Mouse (Mus musculus): ENCODE measurements around the gene Ikbke. TPM values are rescaled to one million over a fixed set of nuclear protein-coding genes. Genes with fewer than 3 reads are reported as not detected.

Ikbke gene
- polyA plus RNA-seq, 1 experiment from 2014 or later, result 1.5 TPM

GRCm38 (mm10) chr1:131221822-131222590 is 57.4 kb downstream of the Ikbke start:
- DNase-seq (ENCODE audit: low spot score), result no peak
- H3K36me3 ChIP-seq (ENCODE audit: control insufficient read depth, insufficient read depth, low read length), result no peaks in the 10 kb centered on the region
- no peak for ATAC-seq (ENCODE audit: insufficient number of reproducible peaks, low FRiP score, low TSS enrichment, low read depth)
- no peaks in the 10 kb centered on the region for H3K4me1 ChIP-seq (ENCODE audit: control insufficient read depth, insufficient read depth, low read length)
- H3K27me3 ChIP-seq (ENCODE audit: control insufficient read depth, insufficient read depth, low read length), result no peaks in the 10 kb centered on the region
- H3K4me3 ChIP-seq (ENCODE audit: low read depth, low read length), result no peak overlapping the region
- 83% methylated on average over 13 of the region's 13 CpGs for WGBS
- H3K9ac ChIP-seq (ENCODE audit: low read length), result no peak overlapping the region
- H3K4me2 ChIP-seq (ENCODE audit: low read depth, severe bottlenecking), result no peak overlapping the region
- no peak overlapping the region for H3K27ac ChIP-seq (replicated peaks; ENCODE audit: low read depth, low read length)
- H3K9me3 ChIP-seq (ENCODE audit: control insufficient read depth, low read length), result no peaks in the 10 kb centered on the region

- no peak for ATAC-seq (ENCODE audit: insufficient number of reproducible peaks, low FRiP score, low TSS enrichment, low read depth)
Observed at GRCm38 (mm10) chr1:131218933-131219332, 60.5 kb downstream of the Ikbke start.

GRCm38 (mm10) chr1:131213361-131213760 is 66.0 kb downstream of the Ikbke start:
- no peaks in the 10 kb centered on the region for H3K36me3 ChIP-seq (ENCODE audit: control insufficient read depth, insufficient read depth, low read length)
- ATAC-seq (ENCODE audit: insufficient number of reproducible peaks, low FRiP score, low TSS enrichment, low read depth), result no peak
- no peak overlapping the region for H3K9ac ChIP-seq (ENCODE audit: low read length)
- no peaks in the 10 kb centered on the region for H3K4me1 ChIP-seq (ENCODE audit: control insufficient read depth, insufficient read depth, low read length)
- 81% methylated on average over 6 of the region's 6 CpGs for WGBS
- no peak for DNase-seq (ENCODE audit: low spot score)
- H3K9me3 ChIP-seq (ENCODE audit: control insufficient read depth, low read length), result no peaks in the 10 kb centered on the region
- no peak overlapping the region for H3K4me2 ChIP-seq (ENCODE audit: low read depth, severe bottlenecking)
- H3K27me3 ChIP-seq (ENCODE audit: control insufficient read depth, insufficient read depth, low read length), result no peaks in the 10 kb centered on the region
- H3K4me3 ChIP-seq (ENCODE audit: low read depth, low read length), result no peak overlapping the region
- no peak overlapping the region for H3K27ac ChIP-seq (replicated peaks; ENCODE audit: low read depth, low read length)

More at GRCm38 (mm10) chr1:131218933-131219332, 60.5 kb downstream of the Ikbke start:
- no peak overlapping the region for H3K4me3 ChIP-seq (ENCODE audit: low read depth, low read length)
- H3K27me3 ChIP-seq (ENCODE audit: control insufficient read depth, insufficient read depth, low read length), result no peaks in the 10 kb centered on the region
- no peaks in the 10 kb centered on the region for H3K4me1 ChIP-seq (ENCODE audit: control insufficient read depth, insufficient read depth, low read length)
- no peaks in the 10 kb centered on the region for H3K36me3 ChIP-seq (ENCODE audit: control insufficient read depth, insufficient read depth, low read length)
- H3K9ac ChIP-seq (ENCODE audit: low read length), result no peak overlapping the region
- no peak overlapping the region for H3K27ac ChIP-seq (replicated peaks; ENCODE audit: low read depth, low read length)
- DNase-seq (ENCODE audit: low spot score), result no peak
- no peak overlapping the region for H3K4me2 ChIP-seq (ENCODE audit: low read depth, severe bottlenecking)
- WGBS, result 91% methylated on average over 11 of the region's 11 CpGs
- H3K9me3 ChIP-seq (ENCODE audit: control insufficient read depth, low read length), result no peaks in the 10 kb centered on the region

- 77% methylated on average over 5 of the region's 5 CpGs for WGBS
- Histone ChIP-seq H3K27ac (replicated peaks; ENCODE audit: low read depth, low read length) (no peak overlapping the region), H3K27me3 (ENCODE audit: control insufficient read depth, insufficient read depth, low read length) (no peaks in the 10 kb centered on the region), H3K4me1 (ENCODE audit: control insufficient read depth, insufficient read depth, low read length) (no peaks in the 10 kb centered on the region), H3K9me3 (ENCODE audit: control insufficient read depth, low read length) (no peaks in the 10 kb centered on the region), H3K4me3 (ENCODE audit: low read depth, low read length) (no peak overlapping the region), H3K4me2 (ENCODE audit: low read depth, severe bottlenecking) (no peak overlapping the region), H3K9ac (ENCODE audit: low read length) (no peak overlapping the region), H3K36me3 (ENCODE audit: control insufficient read depth, insufficient read depth, low read length) (no peaks in the 10 kb centered on the region)
- ATAC-seq (ENCODE audit: insufficient number of reproducible peaks, low FRiP score, low TSS enrichment, low read depth), result no peak
- no peak for DNase-seq (ENCODE audit: low spot score)
Observed at GRCm38 (mm10) chr1:131212956-131213355, 66.5 kb downstream of the Ikbke start.

- H3K4me1 ChIP-seq (ENCODE audit: control insufficient read depth, insufficient read depth, low read length), result no peaks in the 10 kb centered on the region
- H3K9ac ChIP-seq (ENCODE audit: low read length), result no peak overlapping the region
- H3K27me3 ChIP-seq (ENCODE audit: control insufficient read depth, insufficient read depth, low read length), result no peaks in the 10 kb centered on the region
- WGBS, result 92% methylated on average over 1 of the region's 1 CpGs
- no peak overlapping the region for H3K27ac ChIP-seq (replicated peaks; ENCODE audit: low read depth, low read length)
- no peak for ATAC-seq (ENCODE audit: insufficient number of reproducible peaks, low FRiP score, low TSS enrichment, low read depth)
- no peaks in the 10 kb centered on the region for H3K36me3 ChIP-seq (ENCODE audit: control insufficient read depth, insufficient read depth, low read length)
- no peaks in the 10 kb centered on the region for H3K9me3 ChIP-seq (ENCODE audit: control insufficient read depth, low read length)
- no peak overlapping the region for H3K4me3 ChIP-seq (ENCODE audit: low read depth, low read length)
- no peak overlapping the region for H3K4me2 ChIP-seq (ENCODE audit: low read depth, severe bottlenecking)
- no peak for DNase-seq (ENCODE audit: low spot score)
Observed at GRCm38 (mm10) chr1:131211655-131212054, 67.8 kb downstream of the Ikbke start.

GRCm38 (mm10) chr1:131209971-131210426 is 69.4 kb downstream of the Ikbke start:
- no peak overlapping the region for H3K4me3 ChIP-seq (ENCODE audit: low read depth, low read length)
- H3K4me1 ChIP-seq (ENCODE audit: control insufficient read depth, insufficient read depth, low read length), result no peaks in the 10 kb centered on the region
- ATAC-seq (ENCODE audit: insufficient number of reproducible peaks, low FRiP score, low TSS enrichment, low read depth), result no peak
- H3K27me3 ChIP-seq (ENCODE audit: control insufficient read depth, insufficient read depth, low read length), result no peaks in the 10 kb centered on the region
- H3K27ac ChIP-seq (replicated peaks; ENCODE audit: low read depth, low read length), result no peak overlapping the region
- no peak for DNase-seq (ENCODE audit: low spot score)
- H3K9me3 ChIP-seq (ENCODE audit: control insufficient read depth, low read length), result no peaks in the 10 kb centered on the region
- H3K36me3 ChIP-seq (ENCODE audit: control insufficient read depth, insufficient read depth, low read length), result no peaks in the 10 kb centered on the region
- WGBS, result 82% methylated on average over 8 of the region's 8 CpGs
- no peak overlapping the region for H3K4me2 ChIP-seq (ENCODE audit: low read depth, severe bottlenecking)
- no peak overlapping the region for H3K9ac ChIP-seq (ENCODE audit: low read length)

- DNase-seq (ENCODE audit: low spot score) (no peak), ATAC-seq (ENCODE audit: insufficient number of reproducible peaks, low FRiP score, low TSS enrichment, low read depth) (no peak)
- Histone ChIP-seq H3K27me3 (ENCODE audit: control insufficient read depth, insufficient read depth, low read length) (no peaks in the 10 kb centered on the region), H3K9ac (ENCODE audit: low read length) (no peak overlapping the region), H3K27ac (replicated peaks; ENCODE audit: low read depth, low read length) (no peak overlapping the region), H3K9me3 (ENCODE audit: control insufficient read depth, low read length) (no peaks in the 10 kb centered on the region), H3K4me1 (ENCODE audit: control insufficient read depth, insufficient read depth, low read length) (no peaks in the 10 kb centered on the region), H3K4me3 (ENCODE audit: low read depth, low read length) (no peak overlapping the region), H3K36me3 (ENCODE audit: control insufficient read depth, insufficient read depth, low read length) (no peaks in the 10 kb centered on the region), H3K4me2 (ENCODE audit: low read depth, severe bottlenecking) (no peak overlapping the region)
- WGBS, result 90% methylated on average over 6 of the region's 6 CpGs
Observed at GRCm38 (mm10) chr1:131208800-131209199, 70.6 kb downstream of the Ikbke start.

GRCm38 (mm10) chr1:131208081-131208480 is 71.3 kb downstream of the Ikbke start:
- no peak overlapping the region for H3K4me3 ChIP-seq (ENCODE audit: low read depth, low read length)
- H3K27ac ChIP-seq (replicated peaks; ENCODE audit: low read depth, low read length), result no peak overlapping the region
- ATAC-seq (ENCODE audit: insufficient number of reproducible peaks, low FRiP score, low TSS enrichment, low read depth) (no peak), DNase-seq (ENCODE audit: low spot score) (no peak)
- no peaks in the 10 kb centered on the region for H3K9me3 ChIP-seq (ENCODE audit: control insufficient read depth, low read length)
- H3K9ac ChIP-seq (ENCODE audit: low read length), result no peak overlapping the region
- H3K27me3 ChIP-seq (ENCODE audit: control insufficient read depth, insufficient read depth, low read length), result no peaks in the 10 kb centered on the region
- H3K4me1 ChIP-seq (ENCODE audit: control insufficient read depth, insufficient read depth, low read length), result no peaks in the 10 kb centered on the region
- 88% methylated on average over 5 of the region's 5 CpGs for WGBS
- H3K36me3 ChIP-seq (ENCODE audit: control insufficient read depth, insufficient read depth, low read length), result no peaks in the 10 kb centered on the region
- no peak overlapping the region for H3K4me2 ChIP-seq (ENCODE audit: low read depth, severe bottlenecking)
